Mouse (Mus musculus): Measurements from ENCODE around the gene Utp15. TPM values are rescaled to one million over a fixed set of nuclear protein-coding genes. Genes with fewer than 3 reads are reported as not detected.

The Utp15 gene
- total RNA-seq, 2 experiments from 2014 or later = 7.7 to 8.3 TPM

Other genes with a start within 250 kb of the Utp15 start
- 1 to 10 TPM; 6.1 to 8.8 TPM for gene Arhgef28, start 56.6 kb downstream of the Utp15 start, total RNA-seq (2021)
- gene Ankra2, start within 50 bp of the Utp15 start, total RNA-seq (2021) = 10 to 100 TPM; 23.5 to 23.7 TPM
- gene Gm21976, start 16.8 kb upstream of the Utp15 start, total RNA-seq (2021) = not detected
- gene Btf3, start 54.0 kb upstream of the Utp15 start, total RNA-seq (2021) = 100 to 1,000 TPM; 260 to 270 TPM
- under 1 TPM; 0.17 to 0.25 TPM for gene Foxd1, start 91.2 kb upstream of the Utp15 start, total RNA-seq (2021)
- gene Gm10320, start 229.0 kb upstream of the Utp15 start, total RNA-seq (2021) = not detected

Measured in heart, postnatal 10 days (tissue).